Mouse (Mus musculus): ENCODE data around the gene Prex1.

Prex1 gene

GRCm38 (mm10) chr2:166726891-166727290 lies 13.3 kb upstream of the Prex1 start:
- no peak for DNase-seq (ENCODE audit: low spot score)

GRCm38 (mm10) chr2:166720416-166720815 lies 6.8 kb upstream of the Prex1 start:
- DNase-seq (ENCODE audit: low spot score), result no peak

- DNase-seq (ENCODE audit: low spot score), result no peak
These were observed 6.3 kb upstream of the Prex1 start for GRCm38 (mm10) chr2:166719930-166720305.

GRCm38 (mm10) chr2:166719301-166719929 lies 5.8 kb upstream of the Prex1 start:
- no peak for DNase-seq (ENCODE audit: low spot score)

GRCm38 (mm10) chr2:166716067-166716466 lies 2.4 kb upstream of the Prex1 start:
- DNase-seq (ENCODE audit: low spot score), result no peak

GRCm38 (mm10) chr2:166714427-166714699 lies 731 bp upstream of the Prex1 start:
- no peak for DNase-seq (ENCODE audit: low spot score)

GRCm38 (mm10) chr2:166712801-166713689 lies 587 bp downstream of the Prex1 start:
- DNase-seq (ENCODE audit: low spot score), result no peak

GRCm38 (mm10) chr2:166712310-166712709 lies 1.3 kb downstream of the Prex1 start:
- DNase-seq (ENCODE audit: low spot score), result no peak

- no peak for DNase-seq (ENCODE audit: low spot score)
These were observed 1.9 kb downstream of the Prex1 start for GRCm38 (mm10) chr2:166711681-166712132.

GRCm38 (mm10) chr2:166709883-166710282 lies 3.7 kb downstream of the Prex1 start:
- DNase-seq (ENCODE audit: low spot score), result no peak

- no peak for DNase-seq (ENCODE audit: low spot score)
These were observed 5.3 kb downstream of the Prex1 start for GRCm38 (mm10) chr2:166708304-166708703.

GRCm38 (mm10) chr2:166706526-166706925 lies 7.1 kb downstream of the Prex1 start:
- no peak for DNase-seq (ENCODE audit: low spot score)

GRCm38 (mm10) chr2:166703491-166703890 lies 10.1 kb downstream of the Prex1 start:
- no peak for DNase-seq (ENCODE audit: low spot score)

- DNase-seq (ENCODE audit: low spot score), result no peak
These were observed 11.6 kb downstream of the Prex1 start for GRCm38 (mm10) chr2:166702113-166702445.

- no peak for DNase-seq (ENCODE audit: low spot score)
These were observed 12.2 kb downstream of the Prex1 start for GRCm38 (mm10) chr2:166701248-166702112.

GRCm38 (mm10) chr2:166700732-166701131 lies 12.9 kb downstream of the Prex1 start:
- no peak for DNase-seq (ENCODE audit: low spot score)

- no peak for DNase-seq (ENCODE audit: low spot score)
These were observed 13.5 kb downstream of the Prex1 start for GRCm38 (mm10) chr2:166700116-166700515.

GRCm38 (mm10) chr2:166699552-166699951 lies 14.1 kb downstream of the Prex1 start:
- DNase-seq (ENCODE audit: low spot score), result no peak

GRCm38 (mm10) chr2:166694616-166695015 lies 19.0 kb downstream of the Prex1 start:
- DNase-seq (ENCODE audit: low spot score), result no peak

GRCm38 (mm10) chr2:166693394-166693793 lies 20.2 kb downstream of the Prex1 start:
- no peak for DNase-seq (ENCODE audit: low spot score)

- DNase-seq (ENCODE audit: low spot score), result no peak
These were observed 21.8 kb downstream of the Prex1 start for GRCm38 (mm10) chr2:166691602-166692509.

- no peak for DNase-seq (ENCODE audit: low spot score)
These were observed 26.7 kb downstream of the Prex1 start for GRCm38 (mm10) chr2:166686917-166687316.

Measured in ovary, adult 18-20 months (tissue).